Mouse (Mus musculus): ENCODE measurements at regions not wholly inside any gene's neighbourhood (a gene's known extent, or its start where the extent isn't known, plus 50 kb on each side); places are given as distances from the start of the nearest gene placed in this dataset.

- DNase-seq (ENCODE audit: low read depth, low spot score): no peak
- TF ChIP-seq KAT2A (conservative IDR thresholded peaks at IDR 0.05; ENCODE audit: low read depth, low read length): no peak
- TF ChIP-seq ZNF384 (IDR thresholded peaks at IDR 0.05; ENCODE audit: low read depth, low read length): 0 out of 2 replicates have a peak, but pooled peaks have one; percentile 12
- Histone ChIP-seq H3K27me3 (ENCODE audit: control insufficient read depth in 1 of 2, insufficient read depth in 2 of 2, low read length in 2 of 2) (no peaks in the 10 kb centered on the region), H3K27ac (ENCODE audit: control insufficient read depth, low read depth, low read length) (no peak overlapping the region), H3K4me3 (ENCODE audit: control insufficient read depth in 1 of 2, insufficient read depth in 1 of 2, low read depth in 2 of 2, low read length in 2 of 2) (no peak overlapping the region), H3K9ac (ENCODE audit: control insufficient read depth, low read depth, low read length, poor library complexity, severe bottlenecking) (no peak overlapping the region), H3K9me3 (replicated peaks; ENCODE audit: insufficient read depth, low read length) (no peaks in the 10 kb centered on the region), H3K4me1 (ENCODE audit: control insufficient read depth in 1 of 2, insufficient read depth in 2 of 2, low read length in 2 of 2) (no peaks in the 10 kb centered on the region), H3K79me2 (ENCODE audit: control insufficient read depth, insufficient read depth, low read length, poor library complexity) (no peaks in the 10 kb centered on the region), H3K36me3 (ENCODE audit: control insufficient read depth in 1 of 2, insufficient read depth in 2 of 2, low read length in 2 of 2) (no peaks in the 10 kb centered on the region)
These were observed 69.5 kb upstream of the Rybp start for GRCm38 (mm10) chr6:100356617-100357399.

DNA sequence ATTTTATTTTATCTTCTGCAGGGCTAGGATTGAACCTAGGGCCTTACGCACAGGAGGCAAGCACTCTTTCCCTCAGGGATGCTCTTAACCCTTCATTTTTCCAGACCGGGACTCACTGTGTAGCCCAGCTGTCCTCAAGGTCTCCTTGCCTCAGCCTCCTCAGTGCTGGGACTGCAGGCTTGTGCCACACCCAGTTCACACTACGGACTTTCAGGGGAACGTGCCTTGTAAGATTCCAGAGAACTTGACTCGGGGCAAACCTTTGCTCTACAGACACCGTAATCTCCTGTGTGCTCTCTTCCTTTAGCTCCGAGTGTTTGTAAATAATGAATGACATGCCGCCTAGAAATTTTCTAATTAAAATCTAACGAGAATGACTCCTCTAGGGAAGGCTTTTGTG, 68.6 kb upstream of the Rybp start:
- Histone ChIP-seq H3K79me2 (ENCODE audit: control insufficient read depth, insufficient read depth, low read length, poor library complexity) (no peaks in the 10 kb centered on the region), H3K9ac (ENCODE audit: control insufficient read depth, low read depth, low read length, poor library complexity, severe bottlenecking) (no peak overlapping the region), H3K27me3 (ENCODE audit: control insufficient read depth in 1 of 2, insufficient read depth in 2 of 2, low read length in 2 of 2) (no peaks in the 10 kb centered on the region), H3K4me3 (ENCODE audit: control insufficient read depth in 1 of 2, insufficient read depth in 1 of 2, low read depth in 2 of 2, low read length in 2 of 2) (no peak overlapping the region), H3K36me3 (ENCODE audit: control insufficient read depth in 1 of 2, insufficient read depth in 2 of 2, low read length in 2 of 2) (no peaks in the 10 kb centered on the region), H3K4me1 (ENCODE audit: control insufficient read depth in 1 of 2, insufficient read depth in 2 of 2, low read length in 2 of 2) (no peaks in the 10 kb centered on the region), H3K9me3 (replicated peaks; ENCODE audit: insufficient read depth, low read length) (no peaks in the 10 kb centered on the region), H3K27ac (ENCODE audit: control insufficient read depth, low read depth, low read length) (no peak overlapping the region)
- DNase-seq (ENCODE audit: low read depth, low spot score): no peak
- TF ChIP-seq GABPA (IDR thresholded peaks at IDR 0.05; ENCODE audit: low read depth, low read length) (no peak), ZKSCAN1 (IDR thresholded peaks at IDR 0.05; ENCODE audit: low read depth, low read length) (no peak), BHLHE40 (IDR thresholded peaks at IDR 0.05; ENCODE audit: borderline replicate concordance, low read depth, low read length) (no peak), NELFE (IDR thresholded peaks at IDR 0.05; ENCODE audit: low read depth, low read length) (no peak), ZC3H11A (IDR thresholded peaks at IDR 0.05; ENCODE audit: low read depth, low read length) (no peak), TBP (IDR thresholded peaks at IDR 0.05; ENCODE audit: low read depth, low read length) (no peak), MAFK (IDR thresholded peaks at IDR 0.05; ENCODE audit: borderline replicate concordance, low read depth, low read length) (no peak), MYC (IDR thresholded peaks at IDR 0.05; ENCODE audit: low read depth, low read length) (no peak), SMC3 (IDR thresholded peaks at IDR 0.05; ENCODE audit: low read depth, low read length) (no peak), RCOR1 (IDR thresholded peaks at IDR 0.05; ENCODE audit: low read depth, low read length) (no peak), MAZ (IDR thresholded peaks at IDR 0.05; ENCODE audit: low read depth, low read length) (no peak), MYB (IDR thresholded peaks at IDR 0.05; ENCODE audit: low read depth, low read length) (no peak), SIN3A (IDR thresholded peaks at IDR 0.05; ENCODE audit: low read length) (no peak), MEF2A (IDR thresholded peaks at IDR 0.05; ENCODE audit: extremely low read depth, insufficient replicate concordance, low read depth, low read length, poor library complexity, severe bottlenecking) (no peak), ZMIZ1 (IDR thresholded peaks at IDR 0.05; ENCODE audit: low read depth, low read length) (no peak), MXI1 (IDR thresholded peaks at IDR 0.05; ENCODE audit: low read depth, low read length) (no peak), ELF1 (IDR thresholded peaks at IDR 0.05; ENCODE audit: low read depth, low read length) (no peak)

Data from MEL (cell line).